Mouse (Mus musculus): ENCODE measurements around the gene Plppr2.

- TF ChIP-seq CTCF (IDR thresholded peaks at IDR 0.05; ENCODE audit: low read depth) (no peak), EP300 (optimal IDR thresholded peaks at IDR 0.05) (no peak)
These were observed 4.2 kb upstream of the Plppr2 start for GRCm38 (mm10) chr9:21932445-21933137.
